Mouse (Mus musculus) forebrain, embryonic 12.5 days (tissue): ENCODE measurements at regions not wholly inside any gene's neighbourhood (a gene's known extent, or its start where the extent isn't known, plus 50 kb on each side); places are given as distances from the start of the nearest gene placed in this dataset.

Experiments
- ATAC-seq: fragments of 200-750 bp; cut with Nextera tagmentation; 2 replicates; pipeline ENCODE4 v1.8.0; 2017; ENCODE audit warnings: moderate TSS enrichment; ENCODE audit not compliant: low FRiP score
- H3K27ac ChIP-seq: fragments of 300-500 bp; sonication (generic); 2 replicates; pipeline ENCODE4 v1.5.1; 2016; ENCODE audit warnings: mild to moderate bottlenecking
- H3K27me3 ChIP-seq: fragments of 300-500 bp; sonication (generic); 2 replicates; pipeline ENCODE4 v1.6.1; 2016; ENCODE audit warnings: mild to moderate bottlenecking
- H3K36me3 ChIP-seq: fragments of 300-500 bp; sonication (generic); replicated peaks from 2 replicates; pipeline ENCODE4 v1.6.1; 2016; ENCODE audit warnings: mild to moderate bottlenecking
- H3K4me1 ChIP-seq: fragments of 300-500 bp; sonication (generic); 2 replicates; pipeline ENCODE4 v1.6.1; 2016
- H3K4me2 ChIP-seq: fragments of 300-500 bp; sonication (generic); 2 replicates; pipeline ENCODE4 v1.6.1; 2016; ENCODE audit warnings: mild to moderate bottlenecking, moderate library complexity
- H3K4me3 ChIP-seq: fragments of 300-500 bp; sonication (generic); replicated peaks from 2 replicates; pipeline ENCODE4 v1.5.1; 2016; ENCODE audit warnings: mild to moderate bottlenecking
- H3K9ac ChIP-seq: fragments of 300-500 bp; sonication (generic); 2 replicates; pipeline ENCODE4 v1.6.1; 2016; ENCODE audit warnings: mild to moderate bottlenecking
- H3K9me3 ChIP-seq: fragments of 300-500 bp; sonication (generic); 2 replicates; pipeline ENCODE4 v1.6.1; 2016
- WGBS: fragments of 180-500 bp; shearing (Covaris S2); methylation state at CpG from one replicate; pipeline ENCODE4 v1.1.7; 2016; 5-methylcytosine and 5-hydroxymethylcytosine counted together

DNA sequence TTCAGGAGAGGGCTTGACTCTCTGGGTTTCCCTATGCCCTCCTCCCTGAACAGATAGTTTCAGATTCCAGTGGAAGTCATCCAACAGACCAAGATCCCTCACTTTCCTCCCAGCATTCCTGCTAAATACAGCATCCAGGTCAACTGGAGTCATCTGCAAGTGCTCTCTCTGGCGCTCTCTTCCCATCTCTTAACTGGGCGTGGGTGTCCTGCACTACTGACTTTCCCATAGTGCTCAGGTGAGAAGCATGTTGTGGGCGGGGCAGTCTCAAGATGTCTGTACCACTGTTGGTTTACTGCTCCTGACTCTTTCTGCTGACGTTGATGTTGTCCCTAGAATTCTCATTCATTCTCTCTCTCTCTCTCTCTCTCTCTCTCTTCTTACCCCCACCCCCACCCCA lies 154.0 kb downstream of the Qrsl1 start:
- no peak for ATAC-seq
- 90% methylated on average over 4 of the region's 4 CpGs for WGBS
- Histone ChIP-seq H3K27me3 (no peaks in the 10 kb centered on the region), H3K4me2 (no peak overlapping the region), H3K4me3 (no peak overlapping the region), H3K36me3 (no peaks in the 10 kb centered on the region), H3K27ac (no peak overlapping the region), H3K9ac (no peak overlapping the region), H3K4me1 (peaks cover 8% of the 10 kb centered on the region), H3K9me3 (no peaks in the 10 kb centered on the region)

GRCm38 (mm10) chr10:43748300-43748699 lies 153.2 kb downstream of the Qrsl1 start:
- 86% methylated on average over 3 of the region's 3 CpGs for WGBS
- Histone ChIP-seq H3K27ac (no peak overlapping the region), H3K9ac (no peak overlapping the region), H3K9me3 (no peaks in the 10 kb centered on the region), H3K36me3 (no peaks in the 10 kb centered on the region), H3K27me3 (no peaks in the 10 kb centered on the region), H3K4me3 (no peak overlapping the region), H3K4me1 (peaks cover 5% of the 10 kb centered on the region), H3K4me2 (no peak overlapping the region)
- no peak for ATAC-seq

- no peaks in the 10 kb centered on the region for H3K27me3 ChIP-seq
- no peak overlapping the region for H3K4me2 ChIP-seq
- H3K27ac ChIP-seq: no peak overlapping the region
- no peak overlapping the region for H3K9ac ChIP-seq
- H3K9me3 ChIP-seq: no peaks in the 10 kb centered on the region
- no peak overlapping the region for H3K4me3 ChIP-seq
- H3K36me3 ChIP-seq: no peaks in the 10 kb centered on the region
- WGBS: 95% methylated on average over 4 of the region's 4 CpGs
- no peak for ATAC-seq
- H3K4me1 ChIP-seq: peaks cover 5% of the 10 kb centered on the region
Observed at GRCm38 (mm10) chr10:43749496-43750110, 151.9 kb downstream of the Qrsl1 start.

GRCm38 (mm10) chr10:43750401-43750800 lies 151.1 kb downstream of the Qrsl1 start:
- H3K27ac ChIP-seq: no peak overlapping the region
- no peaks in the 10 kb centered on the region for H3K36me3 ChIP-seq
- H3K9me3 ChIP-seq: no peaks in the 10 kb centered on the region
- 92% methylated on average over 6 of the region's 6 CpGs for WGBS
- no peak overlapping the region for H3K4me3 ChIP-seq
- H3K4me1 ChIP-seq: peaks cover 5% of the 10 kb centered on the region
- H3K4me2 ChIP-seq: no peak overlapping the region
- ATAC-seq: no peak
- no peaks in the 10 kb centered on the region for H3K27me3 ChIP-seq
- no peak overlapping the region for H3K9ac ChIP-seq

- Histone ChIP-seq H3K27ac (no peak overlapping the region), H3K9ac (no peak overlapping the region), H3K36me3 (no peaks in the 10 kb centered on the region), H3K4me2 (no peak overlapping the region), H3K9me3 (no peaks in the 10 kb centered on the region), H3K27me3 (no peaks in the 10 kb centered on the region), H3K4me1 (peaks cover 5% of the 10 kb centered on the region), H3K4me3 (no peak overlapping the region)
- WGBS: 85% methylated on average over 10 of the region's 10 CpGs
- no peak for ATAC-seq
Observed at GRCm38 (mm10) chr10:43750854-43751253, 150.7 kb downstream of the Qrsl1 start.

GRCm38 (mm10) chr10:43751881-43752675 lies 149.5 kb downstream of the Qrsl1 start:
- Histone ChIP-seq H3K27me3 (no peaks in the 10 kb centered on the region), H3K4me2 (no peak overlapping the region), H3K36me3 (no peaks in the 10 kb centered on the region), H3K9ac (no peak overlapping the region), H3K4me3 (no peak overlapping the region), H3K27ac (no peak overlapping the region), H3K9me3 (no peaks in the 10 kb centered on the region), H3K4me1 (peaks cover 5% of the 10 kb centered on the region)
- ATAC-seq: no peak
- WGBS: 66% methylated on average over 5 of the region's 5 CpGs

DNA sequence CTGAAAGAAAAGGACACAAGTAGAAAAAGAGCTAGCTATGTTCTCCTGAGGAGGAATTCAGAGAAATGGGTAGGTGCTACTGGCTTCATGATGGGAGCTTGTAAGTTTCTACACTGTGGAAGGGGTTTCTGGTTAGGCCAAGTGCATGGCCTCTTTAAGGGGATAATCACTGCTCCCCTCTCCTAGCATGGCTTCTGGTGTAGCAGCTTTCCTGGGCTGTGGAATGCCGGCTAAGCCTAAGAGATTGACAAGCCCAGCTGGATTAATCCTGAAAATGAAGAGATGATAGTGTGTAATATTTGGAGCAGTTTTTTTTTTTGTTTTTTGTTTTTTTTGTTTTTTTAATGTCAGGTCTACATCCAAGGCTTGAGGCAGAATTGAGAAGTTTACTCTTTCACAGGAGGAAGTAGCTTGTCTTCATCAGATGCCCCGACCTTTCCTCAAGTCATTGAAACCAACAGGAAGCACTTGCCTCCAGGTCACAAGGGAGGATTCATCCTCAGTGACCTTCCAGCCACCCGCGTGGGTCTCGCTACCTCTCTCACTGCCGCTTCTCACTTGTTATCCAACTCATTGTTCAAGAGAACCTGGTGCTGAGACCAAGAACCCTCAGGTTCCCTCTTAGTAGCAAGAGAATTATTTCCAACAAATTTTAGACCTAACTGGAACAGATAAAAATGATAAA lies 144.5 kb downstream of the Qrsl1 start:
- Histone ChIP-seq H3K4me3 (no peak overlapping the region), H3K27me3 (no peaks in the 10 kb centered on the region), H3K4me1 (peaks cover 2% of the 10 kb centered on the region), H3K4me2 (no peak overlapping the region), H3K36me3 (no peaks in the 10 kb centered on the region), H3K9me3 (no peaks in the 10 kb centered on the region), H3K9ac (no peak overlapping the region), H3K27ac (no peak overlapping the region)
- 67% methylated on average over 6 of the region's 6 CpGs for WGBS
- no peak for ATAC-seq

DNA sequence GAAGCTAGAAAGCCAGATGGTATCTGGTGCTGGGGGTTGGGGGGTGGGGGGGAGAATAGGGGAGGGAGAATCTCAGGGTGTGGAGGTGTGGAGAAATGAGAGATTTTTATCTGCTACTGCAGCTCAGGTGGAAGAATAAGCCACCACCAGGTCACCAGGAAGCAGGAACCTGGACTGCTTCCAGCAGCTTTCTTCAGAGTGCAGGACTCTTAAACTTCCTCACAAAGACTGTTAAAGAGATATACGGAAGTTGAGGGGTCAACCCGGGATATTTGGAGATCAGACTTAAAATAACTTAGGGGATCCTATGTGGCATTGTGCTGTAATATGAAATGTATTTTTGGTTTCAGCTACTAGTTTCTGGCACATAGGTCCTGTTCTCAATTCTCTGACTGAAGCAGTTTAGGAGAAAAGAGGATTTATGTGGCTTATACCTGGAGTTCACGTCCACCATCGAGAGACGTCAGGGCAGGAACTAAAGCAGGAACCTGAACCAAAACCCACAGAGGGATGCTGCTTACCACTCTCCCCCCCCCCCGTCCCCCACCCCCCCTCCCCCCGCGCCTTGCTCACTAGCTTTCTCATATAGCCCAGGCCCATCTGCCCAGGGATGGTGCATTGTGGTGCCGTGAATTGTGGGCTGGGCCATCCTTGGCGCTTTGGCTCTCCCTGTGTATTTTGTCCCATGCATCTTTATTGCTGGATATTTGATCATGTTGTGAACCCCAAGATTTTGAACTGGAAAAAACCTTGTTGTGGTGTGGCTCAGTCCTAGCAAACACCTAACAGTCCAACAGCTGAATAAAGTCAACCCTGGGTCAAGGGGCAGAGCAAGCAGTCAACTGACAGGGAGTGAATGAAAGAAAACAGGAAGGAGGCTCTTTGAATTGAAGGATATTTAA lies 143.2 kb downstream of the Qrsl1 start:
- Histone ChIP-seq H3K4me2 (no peak overlapping the region), H3K9me3 (no peaks in the 10 kb centered on the region), H3K27ac (no peak overlapping the region), H3K9ac (no peak overlapping the region), H3K36me3 (no peaks in the 10 kb centered on the region), H3K4me1 (no peaks in the 10 kb centered on the region), H3K27me3 (no peaks in the 10 kb centered on the region), H3K4me3 (no peak overlapping the region)
- 83% methylated on average over 10 of the region's 10 CpGs for WGBS
- ATAC-seq: no peak

- Histone ChIP-seq H3K27ac (no peak overlapping the region), H3K27me3 (no peaks in the 10 kb centered on the region), H3K36me3 (no peaks in the 10 kb centered on the region), H3K4me3 (no peak overlapping the region), H3K4me2 (no peak overlapping the region), H3K9ac (no peak overlapping the region), H3K9me3 (no peaks in the 10 kb centered on the region), H3K4me1 (no peaks in the 10 kb centered on the region)
- 86% methylated on average over 14 of the region's 14 CpGs for WGBS
- ATAC-seq: no peak
Observed at GRCm38 (mm10) chr10:43759186-43759905, 142.2 kb downstream of the Qrsl1 start.

DNA sequence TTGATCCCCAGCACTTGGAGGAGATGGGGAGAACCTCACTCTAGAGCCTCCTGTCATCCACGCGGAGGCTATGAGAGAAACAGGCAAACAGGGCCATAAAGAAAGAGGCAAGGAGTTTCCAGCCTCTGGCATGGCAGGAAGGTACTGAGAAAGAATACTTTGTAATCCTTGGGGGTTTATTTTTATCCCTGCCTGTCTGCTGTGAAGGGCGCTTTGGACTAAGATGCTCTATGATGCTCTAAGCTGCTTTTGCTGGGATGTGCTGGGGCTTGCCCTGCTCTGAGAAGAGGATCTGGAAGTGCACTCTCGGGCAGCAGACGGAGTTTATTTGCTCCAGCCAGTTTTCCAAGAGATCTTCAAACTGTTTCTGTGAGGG lies 141.7 kb downstream of the Qrsl1 start:
- Histone ChIP-seq H3K27ac (no peak overlapping the region), H3K4me3 (no peak overlapping the region), H3K9ac (no peak overlapping the region), H3K36me3 (no peaks in the 10 kb centered on the region), H3K9me3 (no peaks in the 10 kb centered on the region), H3K27me3 (no peaks in the 10 kb centered on the region), H3K4me2 (no peak overlapping the region), H3K4me1 (no peaks in the 10 kb centered on the region)
- ATAC-seq: no peak
- WGBS: 89% methylated on average over 5 of the region's 5 CpGs

GRCm38 (mm10) chr10:43761979-43762570 lies 139.5 kb downstream of the Qrsl1 start:
- no peak overlapping the region for H3K27ac ChIP-seq
- H3K4me3 ChIP-seq: no peak overlapping the region
- H3K9me3 ChIP-seq: no peaks in the 10 kb centered on the region
- H3K4me1 ChIP-seq: no peaks in the 10 kb centered on the region
- no peak overlapping the region for H3K4me2 ChIP-seq
- 86% methylated on average over 6 of the region's 6 CpGs for WGBS
- ATAC-seq: no peak
- no peak overlapping the region for H3K9ac ChIP-seq
- no peaks in the 10 kb centered on the region for H3K27me3 ChIP-seq
- H3K36me3 ChIP-seq: no peaks in the 10 kb centered on the region
